Mouse (Mus musculus) small intestine, adult 2 months (tissue): ENCODE data around the gene Farsa.
A peak's percentile ranks its signal among the peaks of the same experiment; 100 is the strongest.

Source experiments
- CTCF ChIP-seq: fragments of 200-500 bp; IDR thresholded peaks from 2 replicates; pipeline ENCODE4 v1.5.1; 2012; ENCODE audit warnings: low read depth, mild to moderate bottlenecking, control low read depth, inconsistent platforms, low read length, moderate library complexity, mixed read lengths; ENCODE audit not compliant: insufficient replicate concordance, insufficient read length; ENCODE audit errors: extremely low read depth
- POLR2A ChIP-seq: fragments of 200-500 bp; IDR thresholded peaks from 2 replicates; pipeline ENCODE4 v1.6.1; 2012; ENCODE audit warnings: low read depth, mild to moderate bottlenecking, control low read depth, inconsistent platforms, low read length, moderate library complexity

- peak; percentile 45; the same call in 1 of the 2 replicates for TF ChIP-seq POLR2A
- peak; percentile 85 for TF ChIP-seq CTCF
These were observed 46.3 kb downstream of the Farsa start for GRCm38 (mm10) chr8:84902920-84903661.
